Mouse (Mus musculus) kidney, postnatal 0 days (tissue): ENCODE results near the gene Kdr. TPM values are rescaled to one million over a fixed set of nuclear protein-coding genes. Genes with fewer than 3 reads are reported as not detected.

Experiments
- ATAC-seq: fragments of 200-750 bp; cut with Nextera tagmentation; replicated peaks from 2 replicates; pipeline ENCODE4 v1.8.0; 2017; ENCODE audit warnings: low read depth, moderate number of reproducible peaks, moderate TSS enrichment, moderate library complexity; ENCODE audit not compliant: low FRiP score
- DNase-seq: peaks from one replicate; pipeline ENCODE4 v3.0.0-alpha.2; 2016; ENCODE audit warnings: low spot score
- H3K27ac ChIP-seq: fragments of 300-500 bp; sonication (generic); 2 replicates; pipeline ENCODE4 v1.5.1; 2014; ENCODE audit warnings: mild to moderate bottlenecking
- H3K27me3 ChIP-seq: fragments of 300-500 bp; sonication (generic); 2 replicates; pipeline ENCODE4 v1.6.1; 2014; ENCODE audit warnings: low read length, mixed read lengths; ENCODE audit not compliant: insufficient read depth
- H3K36me3 ChIP-seq: fragments of 300-500 bp; sonication (generic); 2 replicates; pipeline ENCODE4 v1.6.1; 2014; ENCODE audit warnings: low read length, mixed read lengths; ENCODE audit not compliant: insufficient read depth
- H3K4me1 ChIP-seq: fragments of 300-500 bp; sonication (generic); replicated peaks from 2 replicates; pipeline ENCODE4 v1.6.1; 2014; ENCODE audit warnings: antibody characterized with exemption, low read length, mixed read lengths; ENCODE audit not compliant: insufficient read depth
- H3K4me2 ChIP-seq: fragments of 300-500 bp; sonication (generic); 2 replicates; pipeline ENCODE4 v1.6.1; 2014; ENCODE audit warnings: mild to moderate bottlenecking, low read length, moderate library complexity, mixed read lengths
- H3K4me3 ChIP-seq: fragments of 300-500 bp; sonication (generic); replicated peaks from 2 replicates; pipeline ENCODE4 v1.5.1; 2014; ENCODE audit warnings: low read depth, low read length
- H3K9ac ChIP-seq: fragments of 300-500 bp; sonication (generic); 2 replicates; pipeline ENCODE4 v1.6.1; 2014; ENCODE audit warnings: low read depth, low read length
- H3K9me3 ChIP-seq: fragments of 300-500 bp; sonication (generic); replicated peaks from 2 replicates; pipeline ENCODE4 v1.6.1; 2016; ENCODE audit warnings: low read length, inconsistent platforms, mixed read lengths
- CTCF ChIP-seq: IDR thresholded peaks from 2 replicates; pipeline ENCODE4 v1.5.1; 2016; ENCODE audit warnings: antibody characterized with exemption, low read depth, mild to moderate bottlenecking, moderate library complexity
- WGBS: fragments of 180-500 bp; shearing (Covaris S2); extraction: QIAGEN DNeasy Blood & Tissue Kit; methylation state at CpG from one replicate; pipeline ENCODE4 v1.1.7; 2014; 5-methylcytosine and 5-hydroxymethylcytosine counted together
- microRNA-seq: library from miRNA; unstranded; fragments of <30 nt; microRNA quantifications from one replicate; pipeline ENCODE4, GENCODE M21; 2016
- polyA plus RNA-seq: library from polyadenylated mRNA; unstranded; fragments of >200 nt; fragmentation: Nextera tagmentation; extraction: Ambion mirVana; gene quantifications from 2 replicates; pipeline ENCODE4 v1.2.1, GENCODE M21; 2015

The Kdr gene
- polyA plus RNA-seq, 1 experiment from 2014 or later = 19.6 TPM

- ATAC-seq (no peak), DNase-seq (no peak)
- no peak for TF ChIP-seq CTCF
- WGBS = 37% methylated on average over 16 of the region's 16 CpGs
- no peak overlapping the region for H3K9ac ChIP-seq
- H3K27ac ChIP-seq = no peak overlapping the region
- H3K9me3 ChIP-seq = no peaks in the 10 kb centered on the region
- no peaks in the 10 kb centered on the region for H3K4me1 ChIP-seq
- no peaks in the 10 kb centered on the region for H3K27me3 ChIP-seq
- no peaks in the 10 kb centered on the region for H3K36me3 ChIP-seq
- H3K4me2 ChIP-seq = no peak overlapping the region
- no peak overlapping the region for H3K4me3 ChIP-seq
These were observed 77.9 kb downstream of the Kdr start for GRCm38 (mm10) chr5:75900231-75900920.

GRCm38 (mm10) chr5:75895351-75895750 lies 82.9 kb downstream of the Kdr start:
- no peak for TF ChIP-seq CTCF
- DNase-seq (no peak), ATAC-seq (no peak)
- Histone ChIP-seq H3K27ac (no peak overlapping the region), H3K4me3 (no peak overlapping the region), H3K36me3 (no peaks in the 10 kb centered on the region), H3K27me3 (no peaks in the 10 kb centered on the region), H3K4me1 (no peaks in the 10 kb centered on the region), H3K9me3 (no peaks in the 10 kb centered on the region), H3K4me2 (no peak overlapping the region), H3K9ac (no peak overlapping the region)
- WGBS = 85% methylated on average over 3 of the region's 3 CpGs

- Histone ChIP-seq H3K36me3 (no peaks in the 10 kb centered on the region), H3K4me3 (no peak overlapping the region), H3K9me3 (no peaks in the 10 kb centered on the region), H3K4me1 (no peaks in the 10 kb centered on the region), H3K27ac (no peak overlapping the region), H3K4me2 (no peak overlapping the region), H3K9ac (no peak overlapping the region), H3K27me3 (no peaks in the 10 kb centered on the region)
- no peak for ATAC-seq
- no peak for DNase-seq
- WGBS = 61% methylated on average over 6 of the region's 6 CpGs
- no peak for TF ChIP-seq CTCF
These were observed 85.2 kb downstream of the Kdr start for GRCm38 (mm10) chr5:75892956-75893471.

Small RNA genes lying within 50 kb of the gene (microRNA-seq; reads per million reads assigned to microRNA genes)
- not detected for gene Gm25374

Other genes starting within 250 kb of the Kdr start
- gene Srd5a3, start 161.8 kb upstream of the Kdr start, polyA plus RNA-seq = 43.3 and 43.6 TPM in 2 replicates
- gene Tmem165, start 205.4 kb upstream of the Kdr start, polyA plus RNA-seq = 110 and 127 TPM in 2 replicates